Mouse (Mus musculus) brain, embryonic 14.5 days (tissue): ENCODE data around the gene Abca7.

Experiments
- CTCF ChIP-seq: fragments of 200-500 bp; IDR thresholded peaks from 2 replicates; pipeline ENCODE4 v1.5.1; 2012; ENCODE audit warnings: inconsistent platforms, mild to moderate bottlenecking, moderate library complexity, borderline replicate concordance; ENCODE audit not compliant: insufficient read depth, insufficient read length; ENCODE audit errors: extremely low read depth
- POLR2A ChIP-seq: fragments of 200-500 bp; IDR thresholded peaks from 2 replicates; pipeline ENCODE4 v1.6.1; 2012; ENCODE audit warnings: mild to moderate bottlenecking, inconsistent platforms, borderline replicate concordance; ENCODE audit not compliant: poor library complexity, insufficient read depth, insufficient read length, severe bottlenecking; ENCODE audit errors: extremely low read depth

DNA sequence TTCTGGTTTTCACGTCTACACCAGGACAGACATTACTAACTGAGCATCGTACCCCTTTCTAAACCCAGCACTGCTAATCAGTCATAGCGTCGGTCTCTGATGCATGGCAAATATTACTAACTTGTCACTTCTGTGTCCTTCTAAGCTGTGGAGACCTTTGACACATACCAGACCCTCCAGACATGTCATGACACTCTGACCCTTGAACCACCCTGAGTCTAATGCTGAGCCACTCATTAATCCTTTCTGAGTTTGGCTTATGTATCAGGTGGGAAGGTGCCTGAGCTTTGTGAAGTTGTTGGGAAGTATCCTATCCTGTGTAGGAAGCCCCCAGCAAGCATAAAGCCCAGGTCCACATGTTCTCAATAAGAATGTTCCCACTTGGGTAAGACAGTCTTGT is 46.4 kb upstream of the Abca7 start:
- TF ChIP-seq CTCF, result no peak
- no peak for TF ChIP-seq POLR2A
